ENCODE assay signal across 8 mouse cellular contexts in genomic region chr10:127078677-127079575, GRCm38 (mm10). TPM values are rescaled to one million over a fixed set of nuclear protein-coding genes. Genes with fewer than 3 reads are reported as not detected.
DNase-seq lines count a peak whose midpoint lies in the region; ATAC-seq and TF ChIP-seq lines count a peak whose summit lies in the region.

No protein-coding gene starts in this region.

- DNase-seq in cerebellum, adult 18-20 months = peak; percentile 77 to 81
- DNase-seq in cerebellum, adult 11 months = no peak
- DNase-seq in hindbrain, postnatal 0 days (ENCODE audit: low spot score) = peak; percentile 92
- no peak for DNase-seq in liver, postnatal 0 days
- no peak for DNase-seq in Muller cell, postnatal 12 days (ENCODE audit: inconsistent ontology term)

- H3K36me3 ChIP-seq in ES-Bruce4 (ENCODE audit: control insufficient read depth, insufficient read depth, low read length, poor library complexity, severe bottlenecking) = no peaks in the 10 kb centered on the region
- no peaks in the 10 kb centered on the region for H3K36me3 ChIP-seq in embryonic facial prominence, embryonic 15.5 days
- 0 out of 2 replicates have a peak, but pooled peaks cover 3% of the 10 kb centered on the region for H3K36me3 ChIP-seq in hindbrain, postnatal 0 days (ENCODE audit: insufficient read depth, low read length)
- H3K36me3 ChIP-seq in liver, postnatal 0 days (replicated peaks; ENCODE audit: insufficient read depth, low read length) = no peaks in the 10 kb centered on the region
- no peaks in the 10 kb centered on the region for H3K36me3 ChIP-seq in stomach, embryonic 15.5 days

- WGBS in embryonic facial prominence, embryonic 15.5 days = 1% methylated on average over 41 of the region's 49 CpGs
- WGBS in hindbrain, postnatal 0 days = under 1% methylated on average over 31 of the region's 49 CpGs
- 28% methylated on average over 43 of the region's 49 CpGs for WGBS in liver, postnatal 0 days (ENCODE audit: insufficient replicate concordance)
- WGBS in stomach, embryonic 15.5 days = 0% methylated on average over 26 of the region's 49 CpGs

- peak overlapping the region; percentile 93 for H3K4me2 ChIP-seq in embryonic facial prominence, embryonic 15.5 days (replicated peaks)
- H3K4me2 ChIP-seq in hindbrain, postnatal 0 days (ENCODE audit: low read depth, low read length) = peak overlapping the region; percentile 87
- peak overlapping the region; percentile 69 for H3K4me2 ChIP-seq in liver, postnatal 0 days (ENCODE audit: low read depth, low read length)
- peak overlapping the region; percentile 93 for H3K4me2 ChIP-seq in stomach, embryonic 15.5 days

- no peak for TF ChIP-seq EP300 in ES-Bruce4 (IDR thresholded peaks at IDR 0.05; ENCODE audit: insufficient read depth, low read depth, low read length)
- TF ChIP-seq EP300 in liver, postnatal 0 days (IDR thresholded peaks at IDR 0.05; ENCODE audit: low read depth) = no peak

- H3K9me3 ChIP-seq in ES-Bruce4 (replicated peaks; ENCODE audit: control insufficient read depth, insufficient read depth, low read length, poor library complexity, severe bottlenecking) = no peaks in the 10 kb centered on the region
- H3K9me3 ChIP-seq in embryonic facial prominence, embryonic 15.5 days (replicated peaks) = no peaks in the 10 kb centered on the region
- no peaks in the 10 kb centered on the region for H3K9me3 ChIP-seq in hindbrain, postnatal 0 days (ENCODE audit: low read length)
- H3K9me3 ChIP-seq in liver, postnatal 0 days (ENCODE audit: low read length) = no peaks in the 10 kb centered on the region
- H3K9me3 ChIP-seq in stomach, embryonic 15.5 days = no peaks in the 10 kb centered on the region

- no peak for ATAC-seq in embryonic facial prominence, embryonic 15.5 days (ENCODE audit: insufficient number of reproducible peaks, low FRiP score, low TSS enrichment, low read depth)
- ATAC-seq in hindbrain, postnatal 0 days = peak; percentile 77
- no peak for ATAC-seq in liver, postnatal 0 days
- ATAC-seq in stomach, embryonic 15.5 days (ENCODE audit: insufficient read depth, low FRiP score, low read depth) = no peak; the same call in 1 of the 2 replicates

- no peak for TF ChIP-seq POLR2A in ES-Bruce4 (IDR thresholded peaks at IDR 0.05; ENCODE audit: insufficient read depth, low read length)

- H3K27me3 ChIP-seq in ES-Bruce4 (ENCODE audit: control insufficient read depth, insufficient read depth, low read length, poor library complexity, severe bottlenecking) = peaks cover 15% of the 10 kb centered on the region
- peaks cover 77% of the 10 kb centered on the region for H3K27me3 ChIP-seq in embryonic facial prominence, embryonic 15.5 days
- no peaks in the 10 kb centered on the region for H3K27me3 ChIP-seq in hindbrain, postnatal 0 days (ENCODE audit: insufficient read depth, low read length)
- H3K27me3 ChIP-seq in liver, postnatal 0 days (ENCODE audit: insufficient read depth, low read length) = peaks cover 21% of the 10 kb centered on the region; the same call in 1 of the 2 replicates
- peaks cover 69% of the 10 kb centered on the region for H3K27me3 ChIP-seq in stomach, embryonic 15.5 days (replicated peaks)

- peak overlapping the region; percentile 42 for H3K9ac ChIP-seq in ES-Bruce4 (ENCODE audit: low read depth, poor library complexity, severe bottlenecking)
- peak overlapping the region; percentile 24 for H3K9ac ChIP-seq in embryonic facial prominence, embryonic 15.5 days
- H3K9ac ChIP-seq in hindbrain, postnatal 0 days (replicated peaks; ENCODE audit: low read length) = peak overlapping the region; percentile 87
- no peak overlapping the region for H3K9ac ChIP-seq in liver, postnatal 0 days (replicated peaks)
- peak overlapping the region; percentile 13; the same call in 1 of the 2 replicates for H3K9ac ChIP-seq in stomach, embryonic 15.5 days

- H3K27ac ChIP-seq in ES-Bruce4 (ENCODE audit: insufficient read depth, low read length) = no peak overlapping the region
- no peak overlapping the region for H3K27ac ChIP-seq in embryonic facial prominence, embryonic 15.5 days (replicated peaks)
- H3K27ac ChIP-seq in hindbrain, postnatal 0 days = peak overlapping the region; percentile 87
- no peak overlapping the region for H3K27ac ChIP-seq in liver, postnatal 0 days (ENCODE audit: low read depth)
- H3K27ac ChIP-seq in stomach, embryonic 15.5 days = no peak overlapping the region

- H3K4me1 ChIP-seq in ES-Bruce4 (ENCODE audit: control insufficient read depth, insufficient read depth, low read length) = no peaks in the 10 kb centered on the region
- H3K4me1 ChIP-seq in embryonic facial prominence, embryonic 15.5 days = peaks cover 45% of the 10 kb centered on the region
- peaks cover 20% of the 10 kb centered on the region for H3K4me1 ChIP-seq in hindbrain, postnatal 0 days (ENCODE audit: insufficient read depth, low read length)
- H3K4me1 ChIP-seq in liver, postnatal 0 days (ENCODE audit: insufficient read depth) = peaks cover 37% of the 10 kb centered on the region
- peaks cover 47% of the 10 kb centered on the region for H3K4me1 ChIP-seq in stomach, embryonic 15.5 days

- peak overlapping the region; percentile 56 for H3K4me3 ChIP-seq in ES-Bruce4 (ENCODE audit: low read depth, low read length)
- peak overlapping the region; percentile 57 for H3K4me3 ChIP-seq in embryonic facial prominence, embryonic 15.5 days (replicated peaks)
- peak overlapping the region; percentile 72 for H3K4me3 ChIP-seq in hindbrain, postnatal 0 days (ENCODE audit: low read length)
- peak overlapping the region; percentile 36 for H3K4me3 ChIP-seq in liver, postnatal 0 days (ENCODE audit: low read depth, low read length)
- H3K4me3 ChIP-seq in stomach, embryonic 15.5 days (replicated peaks) = peak overlapping the region; percentile 50

- no peak for TF ChIP-seq CTCF in ES-Bruce4 (IDR thresholded peaks at IDR 0.05; ENCODE audit: low read depth, low read length)
- TF ChIP-seq CTCF in hindbrain, postnatal 0 days (IDR thresholded peaks at IDR 0.05; ENCODE audit: low read depth) = no peak
- no peak for TF ChIP-seq CTCF in liver, postnatal 0 days (IDR thresholded peaks at IDR 0.05; ENCODE audit: low read depth)

RNA-seq across cellular contexts. Expression of gene Agap2, which starts 3.8 kb away (rescaled TPM):
- 0.72 and 0.85 TPM in 2 replicates for polyA plus RNA-seq in ES-Bruce4 (2011; ENCODE audit: insufficient read depth, insufficient read length, low read depth, missing spikeins)
- 0.45 and 0.49 TPM in 2 replicates for polyA plus RNA-seq in embryonic facial prominence, embryonic 15.5 days (2015; fragmentation: Nextera tagmentation; extraction: Ambion mirVana)
- 229 and 238 TPM in 2 replicates for total RNA-seq in hindbrain, postnatal 0 days (2014; rRNA removed)
- 4.1 and 4.9 TPM in 2 replicates for polyA plus RNA-seq in hindbrain, postnatal 0 days (2015; fragmentation: Nextera tagmentation; extraction: Ambion mirVana)
- 0.33 and 0.88 TPM in 2 replicates for polyA plus RNA-seq in liver, postnatal 0 days (2015; fragmentation: Nextera tagmentation; extraction: Ambion mirVana)
- 0.28 and 0.67 TPM in 2 replicates for polyA plus RNA-seq in stomach, embryonic 15.5 days (2015; fragmentation: Nextera tagmentation; extraction: Ambion mirVana)

RNA-seq across cellular contexts. Expression of gene Tspan31, which starts 8.9 kb away (rescaled TPM):
- polyA plus RNA-seq in ES-Bruce4 (2011; ENCODE audit: insufficient read depth, insufficient read length, low read depth, missing spikeins) = 71.0 and 75.9 TPM in 2 replicates
- polyA plus RNA-seq in embryonic facial prominence, embryonic 15.5 days (2015; fragmentation: Nextera tagmentation; extraction: Ambion mirVana) = 175 and 177 TPM in 2 replicates
- 113 and 129 TPM in 2 replicates for total RNA-seq in hindbrain, postnatal 0 days (2014; rRNA removed)
- 105 and 107 TPM in 2 replicates for polyA plus RNA-seq in hindbrain, postnatal 0 days (2015; fragmentation: Nextera tagmentation; extraction: Ambion mirVana)
- polyA plus RNA-seq in liver, postnatal 0 days (2015; fragmentation: Nextera tagmentation; extraction: Ambion mirVana) = 224 and 230 TPM in 2 replicates
- polyA plus RNA-seq in stomach, embryonic 15.5 days (2015; fragmentation: Nextera tagmentation; extraction: Ambion mirVana) = 154 and 163 TPM in 2 replicates

RNA-seq across cellular contexts. Expression of gene Cdk4, which starts 15.6 kb away (rescaled TPM):
- 619 and 675 TPM in 2 replicates for polyA plus RNA-seq in ES-Bruce4 (2011; ENCODE audit: insufficient read depth, insufficient read length, low read depth, missing spikeins)
- polyA plus RNA-seq in embryonic facial prominence, embryonic 15.5 days (2015; fragmentation: Nextera tagmentation; extraction: Ambion mirVana) = 1,372 and 1,398 TPM in 2 replicates
- 483 and 524 TPM in 2 replicates for total RNA-seq in hindbrain, postnatal 0 days (2014; rRNA removed)
- polyA plus RNA-seq in hindbrain, postnatal 0 days (2015; fragmentation: Nextera tagmentation; extraction: Ambion mirVana) = 519 and 563 TPM in 2 replicates
- polyA plus RNA-seq in liver, postnatal 0 days (2015; fragmentation: Nextera tagmentation; extraction: Ambion mirVana) = 209 and 225 TPM in 2 replicates
- polyA plus RNA-seq in stomach, embryonic 15.5 days (2015; fragmentation: Nextera tagmentation; extraction: Ambion mirVana) = 1,443 and 1,450 TPM in 2 replicates

RNA-seq across cellular contexts. Expression of gene March9, which starts 18.9 kb away (rescaled TPM):
- polyA plus RNA-seq in ES-Bruce4 (2011; ENCODE audit: insufficient read depth, insufficient read length, low read depth, missing spikeins) = 8.8 and 9.5 TPM in 2 replicates
- polyA plus RNA-seq in embryonic facial prominence, embryonic 15.5 days (2015; fragmentation: Nextera tagmentation; extraction: Ambion mirVana) = 1.8 and 2.4 TPM in 2 replicates
- 78.3 and 80.1 TPM in 2 replicates for total RNA-seq in hindbrain, postnatal 0 days (2014; rRNA removed)
- 6.7 and 7.0 TPM in 2 replicates for polyA plus RNA-seq in hindbrain, postnatal 0 days (2015; fragmentation: Nextera tagmentation; extraction: Ambion mirVana)
- 0.04 and 0.06 TPM in 2 replicates for polyA plus RNA-seq in liver, postnatal 0 days (2015; fragmentation: Nextera tagmentation; extraction: Ambion mirVana)
- polyA plus RNA-seq in stomach, embryonic 15.5 days (2015; fragmentation: Nextera tagmentation; extraction: Ambion mirVana) = 0.79 and 1.2 TPM in 2 replicates

RNA-seq across cellular contexts. Expression of gene Cyp27b1, which starts 30.9 kb away (rescaled TPM):
- polyA plus RNA-seq in ES-Bruce4 (2011; ENCODE audit: insufficient read depth, insufficient read length, low read depth, missing spikeins) = 0.42 TPM in 1 of 2 replicates, not detected in the other
- 0.13 and 0.41 TPM in 2 replicates for polyA plus RNA-seq in embryonic facial prominence, embryonic 15.5 days (2015; fragmentation: Nextera tagmentation; extraction: Ambion mirVana)
- 0.26 and 0.58 TPM in 2 replicates for total RNA-seq in hindbrain, postnatal 0 days (2014; rRNA removed)
- not detected in 2 replicates for polyA plus RNA-seq in hindbrain, postnatal 0 days (2015; fragmentation: Nextera tagmentation; extraction: Ambion mirVana)
- not detected in 2 replicates for polyA plus RNA-seq in liver, postnatal 0 days (2015; fragmentation: Nextera tagmentation; extraction: Ambion mirVana)
- polyA plus RNA-seq in stomach, embryonic 15.5 days (2015; fragmentation: Nextera tagmentation; extraction: Ambion mirVana) = 0.17 and 0.32 TPM in 2 replicates

Comparison
In these comparisons a context has a peak if more than half of its experiments do, and no peak if none do; other contexts are left out.
1. DNase-seq: peak in cerebellum, adult 18-20 months (2 of 2) and hindbrain, postnatal 0 days (single experiment); none in cerebellum, adult 11 months (single experiment), liver, postnatal 0 days (single experiment) and Muller cell, postnatal 12 days (single experiment).
2. Peak in every context shown above with its lines, with median percentiles within 50 percentile points of each other: H3K4me3 ChIP-seq and H3K4me2 ChIP-seq.